Mouse (Mus musculus) lung, adult 2 months (tissue): ENCODE results near the gene Rufy1. TPM values are rescaled to one million over a fixed set of nuclear protein-coding genes. Genes with fewer than 3 reads are reported as not detected.

ENCODE experiments used
- DNase-seq: peaks from one replicate; pipeline ENCODE4 v3.0.0; 2022
- H3K4me1 ChIP-seq: fragments of 200-500 bp; 2 replicates; pipeline ENCODE4 v1.6.1; 2011; ENCODE audit warnings: low read length; ENCODE audit not compliant: control insufficient read depth, insufficient read depth
- H3K4me3 ChIP-seq: fragments of 200-500 bp; replicated peaks from 2 replicates; pipeline ENCODE3; 2011; ENCODE audit warnings: low read depth, mild to moderate bottlenecking, control low read depth, low read length; ENCODE audit errors: extremely low read depth
- CTCF ChIP-seq: fragments of 200-500 bp; IDR thresholded peaks from 2 replicates; pipeline ENCODE4 v1.5.1; 2011; ENCODE audit warnings: mild to moderate bottlenecking, low read length, control low read depth; ENCODE audit not compliant: insufficient read depth
- POLR2A ChIP-seq: fragments of 200-500 bp; IDR thresholded peaks from 2 replicates; pipeline ENCODE4 v1.6.1; 2011; ENCODE audit warnings: low read depth, mild to moderate bottlenecking, control low read depth, low read length, borderline replicate concordance; ENCODE audit errors: extremely low read depth
- WGBS: fragments of 180-500 bp; shearing (Covaris S2); methylation state at CpG from one replicate; pipeline ENCODE4 v1.1.7; 2018; 5-methylcytosine and 5-hydroxymethylcytosine counted together
- polyA plus RNA-seq: library from polyadenylated mRNA; depleted of rRNA; stranded (reverse); fragments of >200 nt; gene quantifications from 2 replicates; pipeline ENCODE4 v1.2.3, GENCODE M21; 2012

Rufy1 gene
- polyA plus RNA-seq, 1 experiment: 22.1 TPM

- Histone ChIP-seq H3K4me3 (no peak overlapping the region), H3K4me1 (no peaks in the 10 kb centered on the region; the same call in 1 of the 2 replicates)
- TF ChIP-seq CTCF (no peak), POLR2A (no peak)
- 60% methylated on average over 10 of the region's 10 CpGs for WGBS
- DNase-seq: no peak
Observed at GRCm38 (mm10) chr11:50403367-50404014, 27.4 kb downstream of the Rufy1 start.

- WGBS: 95% methylated on average over 3 of the region's 3 CpGs
- H3K4me1 ChIP-seq: no peaks in the 10 kb centered on the region; the same call in 1 of the 2 replicates
- no peak for DNase-seq
- TF ChIP-seq CTCF: no peak
- no peak for TF ChIP-seq POLR2A
- H3K4me3 ChIP-seq: no peak overlapping the region
Observed at GRCm38 (mm10) chr11:50402481-50402880, 28.4 kb downstream of the Rufy1 start.

- Histone ChIP-seq H3K4me1 (no peaks in the 10 kb centered on the region; the same call in 1 of the 2 replicates), H3K4me3 (no peak overlapping the region)
- WGBS: 87% methylated on average over 13 of the region's 13 CpGs
- no peak for DNase-seq
- TF ChIP-seq CTCF (no peak), POLR2A (no peak)
Observed at GRCm38 (mm10) chr11:50398803-50399202, 32.1 kb downstream of the Rufy1 start.

- Histone ChIP-seq H3K4me1 (no peaks in the 10 kb centered on the region), H3K4me3 (no peak overlapping the region)
- TF ChIP-seq POLR2A (no peak), CTCF (no peak)
- no peak for DNase-seq
- WGBS: 80% methylated on average over 9 of the region's 9 CpGs
Observed at GRCm38 (mm10) chr11:50397316-50397715, 33.6 kb downstream of the Rufy1 start.

- TF ChIP-seq CTCF (no peak), POLR2A (no peak)
- H3K4me3 ChIP-seq: no peak overlapping the region
Observed at GRCm38 (mm10) chr11:50396766-50397307, 34.1 kb downstream of the Rufy1 start.

GRCm38 (mm10) chr11:50394731-50395130, 36.2 kb downstream of the Rufy1 start:
- WGBS: 95% methylated on average over 7 of the region's 7 CpGs
- Histone ChIP-seq H3K4me3 (no peak overlapping the region), H3K4me1 (no peaks in the 10 kb centered on the region)
- no peak for DNase-seq
- TF ChIP-seq CTCF (no peak), POLR2A (no peak)

More at GRCm38 (mm10) chr11:50396766-50397307, 34.1 kb downstream of the Rufy1 start:
- WGBS: 65% methylated on average over 11 of the region's 11 CpGs
- no peak for DNase-seq
- H3K4me1 ChIP-seq: no peaks in the 10 kb centered on the region

- TF ChIP-seq POLR2A (no peak), CTCF (no peak)
- 84% methylated on average over 6 of the region's 6 CpGs for WGBS
- no peak for DNase-seq
Observed at GRCm38 (mm10) chr11:50393306-50393705, 37.6 kb downstream of the Rufy1 start.

GRCm38 (mm10) chr11:50391272-50391960, 39.5 kb downstream of the Rufy1 start:
- no peaks in the 10 kb centered on the region for H3K4me1 ChIP-seq
- H3K4me3 ChIP-seq: no peak overlapping the region
- DNase-seq: no peak
- TF ChIP-seq POLR2A: no peak
- TF ChIP-seq CTCF: no peak
- 82% methylated on average over 4 of the region's 4 CpGs for WGBS

More at GRCm38 (mm10) chr11:50393306-50393705, 37.6 kb downstream of the Rufy1 start:
- no peak overlapping the region for H3K4me3 ChIP-seq
- no peaks in the 10 kb centered on the region for H3K4me1 ChIP-seq

GRCm38 (mm10) chr11:50389616-50390015, 41.3 kb downstream of the Rufy1 start:
- DNase-seq: no peak
- H3K4me1 ChIP-seq: no peaks in the 10 kb centered on the region
- no peak for TF ChIP-seq POLR2A
- no peak for TF ChIP-seq CTCF
- H3K4me3 ChIP-seq: no peak overlapping the region
- 71% methylated on average over 5 of the region's 5 CpGs for WGBS
